Mouse (Mus musculus): ENCODE data around the gene Ttf1.
A peak's percentile ranks its signal among the peaks of the same experiment; 100 is the strongest.
"Not testable (repeated sequence)": the region's sequence is repeated elsewhere in the genome, so short reads cannot be mapped to it uniquely, and the experiment has no call there.

Gene Ttf1

GRCm38 (mm10) chr2:29065796-29066195 is 5.7 kb downstream of the Ttf1 start:
- DNase-seq: no peak

- DNase-seq: no peak
These were observed 6.3 kb downstream of the Ttf1 start for GRCm38 (mm10) chr2:29066410-29066809.

GRCm38 (mm10) chr2:29074676-29075075 is 14.6 kb downstream of the Ttf1 start:
- no peak for DNase-seq

DNA sequence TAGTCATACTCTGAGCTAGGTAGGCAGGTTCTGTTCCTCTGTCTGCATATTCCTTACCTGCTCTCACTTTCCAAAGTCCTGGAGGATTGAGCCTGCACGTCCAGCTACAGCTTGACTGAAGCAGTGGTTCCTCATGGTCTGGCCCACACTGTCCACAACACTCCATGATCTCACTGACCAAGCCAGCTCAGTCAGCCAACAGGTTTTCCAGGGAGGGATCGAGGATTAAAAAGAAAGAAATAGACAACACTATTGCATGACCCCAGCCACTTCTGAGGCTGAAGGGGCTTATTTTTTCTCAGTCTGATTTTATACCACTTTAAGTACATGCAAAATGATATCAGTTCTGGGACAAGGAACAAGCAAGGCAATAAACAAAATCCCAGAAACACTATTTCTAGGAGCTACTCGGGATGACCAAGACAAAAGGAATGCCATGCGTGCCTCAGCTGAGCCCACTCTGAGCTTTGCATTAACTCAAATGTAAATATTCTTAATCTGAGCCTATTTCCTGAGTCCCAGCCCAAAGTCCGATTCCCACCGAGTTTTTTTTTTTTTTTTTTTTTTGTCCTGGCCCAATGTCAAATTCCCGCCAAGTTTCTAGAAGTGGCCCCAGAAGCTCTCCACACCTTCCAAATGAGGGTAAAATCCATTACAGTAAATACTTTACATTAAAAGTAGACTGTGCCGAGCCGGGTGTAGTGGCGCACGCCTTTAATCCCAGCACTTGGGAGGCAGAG is 15.4 kb downstream of the Ttf1 start:
- DNase-seq: no peak

DNA sequence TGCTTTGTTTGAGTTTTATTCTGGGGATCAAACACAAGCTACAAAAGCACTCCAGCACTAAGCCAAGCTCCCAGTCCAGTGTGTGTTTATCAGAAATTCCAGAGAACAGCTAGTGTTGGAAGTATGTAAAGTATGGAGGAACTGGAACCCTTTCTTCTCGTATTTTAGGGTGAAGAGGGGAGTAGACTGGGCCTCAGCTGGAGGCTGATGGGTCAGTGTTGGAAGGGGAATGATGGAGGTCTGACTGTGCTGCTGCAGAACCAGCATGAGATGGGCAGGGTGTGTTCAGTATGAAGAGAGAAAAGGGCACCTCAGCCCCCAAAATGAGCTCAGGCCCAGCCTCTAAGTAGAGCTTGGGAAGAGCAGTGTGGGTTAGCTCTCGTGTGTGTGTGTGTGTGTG is 16.2 kb downstream of the Ttf1 start:
- DNase-seq: no peak

- no peak for DNase-seq
These were observed 21.9 kb downstream of the Ttf1 start for GRCm38 (mm10) chr2:29081965-29082364.

DNA sequence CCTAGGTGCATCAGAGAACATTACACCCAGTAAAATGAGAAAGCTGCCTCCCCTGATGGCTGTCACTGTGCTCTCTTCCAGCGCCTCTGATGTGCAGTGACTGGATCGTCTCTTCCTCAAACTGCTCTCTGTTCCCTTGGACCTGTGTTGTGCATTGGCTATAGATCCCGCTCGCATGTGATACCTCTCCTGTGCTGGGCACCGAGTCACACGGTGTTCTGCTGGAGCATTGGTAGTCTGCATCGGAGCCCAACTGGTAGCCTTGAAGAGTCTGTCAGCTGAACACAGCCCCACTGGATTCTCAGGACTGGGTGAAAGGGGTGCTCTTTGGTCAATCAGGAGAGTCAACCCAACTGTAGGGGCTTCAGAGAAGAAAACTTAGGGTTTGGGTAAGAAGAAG is 26.0 kb downstream of the Ttf1 start:
- DNase-seq: no peak

DNA sequence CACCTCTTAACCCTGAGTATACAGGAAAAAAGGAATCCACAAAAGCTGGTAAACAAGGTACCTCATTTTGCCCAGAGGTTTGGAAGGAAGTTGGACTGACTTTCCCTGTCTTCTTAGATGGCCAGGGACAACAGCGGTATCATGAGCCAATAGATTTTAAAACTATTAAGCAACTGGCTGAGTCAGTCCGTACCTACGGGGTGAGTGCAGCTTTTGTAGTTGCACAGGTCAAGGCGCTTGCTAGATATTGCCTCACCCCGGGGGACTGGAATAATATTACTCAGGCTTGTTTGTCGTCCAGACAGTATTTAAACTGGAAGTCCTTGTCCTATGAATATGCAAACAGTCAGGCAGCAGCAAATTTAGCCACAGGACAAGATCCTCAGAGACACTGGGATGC is 29.2 kb downstream of the Ttf1 start:
- DNase-seq: not testable (repeated sequence)

- no peak for DNase-seq
These were observed 35.6 kb downstream of the Ttf1 start for GRCm38 (mm10) chr2:29095674-29096073.

DNA sequence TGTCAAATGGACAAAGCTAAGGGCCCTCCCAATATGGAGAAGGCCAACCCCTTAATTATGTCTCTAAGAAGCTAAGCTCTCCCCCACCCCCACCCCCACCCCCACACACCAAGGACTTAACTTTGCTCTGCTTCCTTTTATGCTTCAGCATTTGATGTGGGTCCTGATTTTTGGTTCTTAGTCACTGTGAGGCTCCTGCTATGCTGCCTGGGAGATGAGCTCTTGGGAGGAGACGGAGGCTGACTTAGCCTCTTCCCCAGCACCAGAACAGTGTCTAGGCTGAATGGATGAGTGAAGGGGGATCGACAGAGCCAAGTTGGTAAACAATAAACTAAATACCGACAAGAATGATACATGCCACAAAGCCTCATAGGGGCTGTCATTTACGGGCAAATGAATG is 36.7 kb downstream of the Ttf1 start:
- DNase-seq: no peak

DNA sequence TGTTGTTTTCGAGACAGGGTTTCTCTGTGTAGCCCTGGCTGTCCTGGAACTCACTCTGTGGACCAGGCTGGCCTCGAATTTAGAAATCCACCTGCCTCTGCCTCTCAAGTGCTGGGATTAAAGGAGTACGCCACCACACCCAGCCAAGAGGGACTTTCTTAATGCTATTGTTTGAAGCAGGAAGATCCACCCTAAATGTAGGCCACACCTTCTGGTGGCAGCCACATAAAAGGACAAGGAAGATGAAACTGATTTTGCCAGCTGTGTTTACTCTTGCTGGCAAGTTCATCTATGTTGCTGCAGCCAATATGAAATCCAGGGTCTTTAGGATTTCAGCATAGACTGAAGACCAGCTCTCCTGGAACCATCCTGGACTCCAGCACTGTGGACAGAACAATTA is 37.4 kb downstream of the Ttf1 start:
- DNase-seq: no peak

GRCm38 (mm10) chr2:29097955-29098354 is 37.9 kb downstream of the Ttf1 start:
- not testable (repeated sequence) for DNase-seq

- no peak for DNase-seq
These were observed 38.7 kb downstream of the Ttf1 start for GRCm38 (mm10) chr2:29098786-29099185.

DNA sequence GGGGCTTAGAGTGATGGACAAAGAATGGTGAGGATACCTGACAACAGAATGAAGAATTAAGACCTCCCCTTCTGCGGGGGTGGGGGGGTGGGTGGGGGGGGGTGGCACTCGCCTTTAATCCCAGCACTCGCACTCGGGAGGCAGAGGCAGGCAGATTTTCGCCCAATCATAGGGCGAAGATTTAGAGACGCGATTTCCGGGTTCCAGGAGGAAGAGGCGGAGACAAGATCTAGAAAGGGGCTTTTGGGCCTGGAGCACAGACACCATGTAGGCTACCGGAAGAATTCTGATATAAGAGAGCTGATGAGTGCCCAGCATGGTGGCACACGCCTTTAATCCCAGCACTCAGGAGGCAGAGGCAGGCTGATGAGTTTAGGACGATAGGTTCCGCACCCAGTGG is 39.6 kb downstream of the Ttf1 start:
- no peak for DNase-seq

DNA sequence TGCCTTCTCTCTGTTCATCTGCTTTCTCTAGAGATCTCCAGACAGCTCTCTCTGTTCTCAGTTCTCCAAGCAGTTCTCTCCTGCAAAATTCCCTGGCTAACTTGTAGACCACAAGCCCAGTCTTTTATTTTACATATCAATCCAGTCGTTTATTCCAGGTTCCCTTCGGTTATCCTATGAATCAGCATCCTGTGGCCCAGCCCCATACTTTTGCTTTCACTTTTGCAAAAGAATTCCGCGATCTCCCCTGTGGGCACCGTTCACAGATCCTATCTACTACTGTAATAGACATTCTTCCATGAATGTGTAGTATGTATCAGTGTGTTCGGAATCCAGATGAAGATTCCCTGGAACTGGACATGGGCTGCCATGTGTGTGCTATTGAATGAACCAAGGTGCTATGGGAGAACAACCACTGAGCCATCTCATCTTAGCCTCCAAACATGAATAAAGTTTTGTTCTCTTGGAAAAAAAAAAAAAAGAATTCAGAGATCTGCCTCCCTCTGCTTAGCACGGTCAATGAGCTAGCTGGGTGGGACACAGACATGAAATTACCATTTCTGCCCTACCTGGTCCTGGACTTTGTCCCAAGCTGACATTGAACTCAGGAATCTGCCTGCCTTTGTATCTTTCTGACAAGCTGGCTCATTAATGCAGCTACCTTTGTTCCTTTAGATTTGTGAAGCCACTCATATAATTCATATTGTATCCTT is 40.9 kb downstream of the Ttf1 start:
- no peak for DNase-seq

- not testable (repeated sequence) for DNase-seq
These were observed 42.6 kb downstream of the Ttf1 start for GRCm38 (mm10) chr2:29102416-29103377.

- DNase-seq: no peak
These were observed 60.9 kb downstream of the Ttf1 start for GRCm38 (mm10) chr2:29120969-29121368.

DNA sequence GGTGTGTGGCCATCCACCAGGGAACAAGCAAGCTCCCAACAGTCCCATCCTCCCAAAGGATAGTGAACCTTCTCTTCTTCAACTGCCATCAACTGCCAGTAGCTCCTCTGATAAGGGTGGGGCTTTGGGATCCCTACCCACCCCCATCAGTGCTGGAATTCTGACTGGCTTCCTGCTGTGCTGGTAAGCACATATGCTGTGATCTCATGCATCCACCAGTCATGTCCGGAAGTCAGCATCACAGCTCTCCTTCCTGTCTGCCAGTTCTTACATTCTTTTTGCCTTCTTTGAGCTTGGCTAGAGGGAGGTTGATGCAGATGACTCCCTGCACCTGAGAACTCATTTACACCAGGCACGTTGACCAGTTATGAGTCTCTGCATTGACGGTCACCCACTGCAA is 62.4 kb downstream of the Ttf1 start:
- DNase-seq: no peak

DNA sequence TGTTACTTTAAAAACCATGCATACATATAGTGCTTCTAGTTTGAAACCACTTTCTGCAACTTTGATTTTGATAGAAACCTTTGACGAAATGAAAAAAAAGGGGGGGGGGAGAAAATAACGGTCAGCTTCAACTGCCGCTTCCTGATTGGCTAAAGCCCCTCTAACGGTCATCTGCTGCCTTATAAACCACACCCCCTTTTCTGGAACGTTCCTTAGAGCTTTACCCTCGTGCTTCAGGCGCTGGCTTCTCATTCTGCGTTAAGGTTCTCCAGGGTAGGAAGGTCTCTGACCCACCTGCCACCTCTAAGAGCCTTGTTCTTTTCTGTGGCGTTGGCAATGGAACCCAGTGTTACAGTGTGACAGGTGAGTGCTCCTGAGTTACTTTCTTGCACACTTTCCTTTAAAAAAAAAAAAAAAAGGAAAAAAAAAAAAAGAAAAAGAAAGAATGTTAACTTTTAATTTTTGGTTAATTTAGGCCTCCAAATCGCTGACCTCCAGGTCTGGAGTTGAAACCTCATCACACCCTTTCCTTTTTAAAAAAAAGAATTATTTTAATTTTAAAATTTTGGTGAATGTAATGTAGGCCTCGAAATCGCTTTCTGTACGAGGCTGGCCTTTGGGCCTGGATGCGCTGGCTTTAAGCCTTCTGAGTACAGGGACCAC is 64.0 kb downstream of the Ttf1 start, which contains the start of gene Setx:
Setx (plus strand) TSS at position 275 of the 663 bp plus-strand sequence.
- no peak for DNase-seq

DNA sequence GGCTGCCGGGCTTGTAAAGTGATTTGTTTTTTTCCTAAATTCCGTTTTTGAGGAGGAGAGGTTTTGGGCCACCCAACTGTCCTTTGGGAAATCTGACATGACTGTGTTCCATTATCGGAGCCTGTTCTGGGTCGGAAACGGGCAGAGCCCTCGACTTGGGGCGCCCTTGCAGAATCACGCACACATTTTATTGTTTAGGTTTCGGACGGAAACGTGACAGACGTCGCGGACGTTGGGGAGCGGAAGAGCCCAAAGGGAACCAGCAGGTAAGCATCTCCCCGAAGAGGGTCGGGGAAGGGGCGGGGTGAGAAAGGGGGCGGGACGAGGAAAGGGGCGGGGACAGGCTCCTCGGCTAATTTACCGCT is 64.5 kb downstream of the Ttf1 start:
- no peak for DNase-seq

GRCm38 (mm10) chr2:29124936-29125701 is 65.1 kb downstream of the Ttf1 start:
- DNase-seq: peak; percentile 97

All from cerebellum, adult 11 months (tissue).